Mouse (Mus musculus): ENCODE measurements around the gene Olfr906.

- no peak for TF ChIP-seq E2F4 (IDR thresholded peaks at IDR 0.05; ENCODE audit: insufficient read depth)
- no peak for TF ChIP-seq TCF3 (IDR thresholded peaks at IDR 0.05; ENCODE audit: insufficient read length, low read depth)
- TF ChIP-seq POLR2A (IDR thresholded peaks at IDR 0.05; ENCODE audit: insufficient read length, low read depth) = no peak
- TF ChIP-seq TCF12 (IDR thresholded peaks at IDR 0.05; ENCODE audit: insufficient read depth, poor library complexity, severe bottlenecking) = no peak
Observed at GRCm38 (mm10) chr9:38470807-38471206, 16.1 kb upstream of the Olfr906 start, which contains the start of gene Olfr905.

Measured in myocyte (in vitro differentiated cells).